Mouse (Mus musculus): ENCODE data around the gene Lgals8. TPM values are rescaled to one million over a fixed set of nuclear protein-coding genes. Genes with fewer than 3 reads are reported as not detected.

Lgals8 gene
- polyA plus RNA-seq, 1 experiment from 2014 or later = 21.4 TPM

DNA sequence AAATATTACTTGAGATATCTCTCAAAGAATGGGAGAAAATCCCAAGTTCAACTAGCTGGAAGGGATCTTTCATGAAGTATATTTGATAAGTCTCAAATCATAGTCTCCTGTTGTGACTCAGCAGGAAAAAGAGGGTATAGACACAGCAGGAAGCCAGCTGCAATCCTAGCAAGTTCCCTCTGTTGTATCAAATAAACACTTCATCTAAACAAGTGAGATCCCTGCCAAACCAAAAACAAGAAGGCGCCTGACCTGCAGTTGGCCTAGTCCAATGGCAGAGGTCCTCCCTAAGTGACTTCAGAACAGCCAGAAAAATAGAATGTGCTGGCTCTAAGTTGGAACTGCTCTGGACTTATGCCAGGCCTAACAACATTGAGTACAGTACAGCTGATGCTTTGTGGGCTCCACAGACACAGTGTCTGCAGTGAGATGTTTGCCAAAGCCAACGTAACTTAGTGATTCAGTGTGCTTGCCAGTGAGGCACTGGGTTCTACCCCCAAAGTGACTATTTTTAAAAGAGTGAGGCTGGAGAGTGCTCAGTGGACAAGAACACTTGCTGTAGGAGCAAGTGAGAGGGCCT is 22.6 kb downstream of the Lgals8 start:
- no peaks in the 10 kb centered on the region for H3K4me1 ChIP-seq (ENCODE audit: control insufficient read depth, insufficient read depth, low read length)
- 73% methylated on average over 2 of the region's 2 CpGs for WGBS
- H3K27ac ChIP-seq (ENCODE audit: low read depth, low read length) = no peak overlapping the region
- H3K4me3 ChIP-seq (ENCODE audit: low read depth, low read length) = no peak overlapping the region
- H3K36me3 ChIP-seq (ENCODE audit: control insufficient read depth, insufficient read depth, low read length) = peaks cover 35% of the 10 kb centered on the region
- H3K9me3 ChIP-seq (ENCODE audit: control insufficient read depth, low read length) = no peaks in the 10 kb centered on the region
- no peaks in the 10 kb centered on the region for H3K27me3 ChIP-seq (ENCODE audit: control insufficient read depth, insufficient read depth, low read length)
- H3K9ac ChIP-seq (replicated peaks; ENCODE audit: low read depth, low read length) = no peak overlapping the region
- H3K4me2 ChIP-seq (ENCODE audit: low read depth, low read length) = no peak overlapping the region
- peak; percentile 63; the same call in 1 of the 2 replicates for ATAC-seq (ENCODE audit: low read depth)

DNA sequence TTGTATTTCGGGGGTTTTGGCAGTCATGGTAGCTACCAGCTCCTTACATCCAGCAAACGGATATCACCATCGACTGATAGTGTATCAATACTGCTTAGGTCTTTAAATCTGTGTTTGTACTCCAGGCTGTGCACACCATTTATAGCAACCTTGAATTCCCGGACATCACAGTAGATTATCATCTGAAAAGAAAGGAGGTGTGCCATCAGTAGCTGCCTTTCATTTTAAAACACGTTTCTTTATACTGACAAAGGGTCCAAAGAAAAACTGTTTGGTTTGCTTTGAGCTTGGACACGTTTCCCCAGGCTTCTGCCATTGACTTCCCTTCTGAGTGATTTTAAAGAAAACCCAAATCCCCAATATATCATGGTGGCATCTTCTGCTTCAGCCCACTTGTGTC is 23.9 kb downstream of the Lgals8 start:
- H3K9ac ChIP-seq (replicated peaks; ENCODE audit: low read depth, low read length) = no peak overlapping the region
- no peak overlapping the region for H3K4me3 ChIP-seq (ENCODE audit: low read depth, low read length)
- no peaks in the 10 kb centered on the region for H3K4me1 ChIP-seq (ENCODE audit: control insufficient read depth, insufficient read depth, low read length)
- no peaks in the 10 kb centered on the region for H3K9me3 ChIP-seq (ENCODE audit: control insufficient read depth, low read length)
- H3K27me3 ChIP-seq (ENCODE audit: control insufficient read depth, insufficient read depth, low read length) = no peaks in the 10 kb centered on the region
- H3K27ac ChIP-seq (ENCODE audit: low read depth, low read length) = no peak overlapping the region
- no peak for ATAC-seq (ENCODE audit: low read depth)
- 89% methylated on average over 6 of the region's 6 CpGs for WGBS
- H3K4me2 ChIP-seq (ENCODE audit: low read depth, low read length) = no peak overlapping the region
- H3K36me3 ChIP-seq (ENCODE audit: control insufficient read depth, insufficient read depth, low read length) = peaks cover 31% of the 10 kb centered on the region

DNA sequence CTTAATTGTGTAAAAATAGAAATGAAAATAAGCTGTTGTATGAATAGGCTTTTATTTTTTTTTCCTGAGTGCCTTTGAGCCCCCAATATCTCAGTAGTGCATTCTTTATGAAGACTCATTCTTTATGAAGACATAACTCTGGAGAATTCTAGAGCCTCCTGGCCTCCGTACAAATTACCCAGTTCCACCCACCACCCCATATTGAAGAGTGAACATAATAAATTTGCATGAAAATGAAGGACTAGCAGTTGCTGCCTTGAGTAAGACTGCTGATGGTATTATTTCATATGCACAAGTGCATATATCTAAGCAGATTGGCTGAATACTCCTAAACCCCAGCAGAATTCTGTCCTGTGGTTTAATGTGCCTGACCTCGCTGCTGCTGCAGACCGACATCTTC is 25.2 kb downstream of the Lgals8 start:
- Histone ChIP-seq H3K9ac (replicated peaks; ENCODE audit: low read depth, low read length) (no peak overlapping the region), H3K36me3 (ENCODE audit: control insufficient read depth, insufficient read depth, low read length) (peaks cover 38% of the 10 kb centered on the region), H3K27ac (ENCODE audit: low read depth, low read length) (no peak overlapping the region), H3K27me3 (ENCODE audit: control insufficient read depth, insufficient read depth, low read length) (no peaks in the 10 kb centered on the region), H3K4me1 (ENCODE audit: control insufficient read depth, insufficient read depth, low read length) (no peaks in the 10 kb centered on the region), H3K4me3 (ENCODE audit: low read depth, low read length) (no peak overlapping the region), H3K9me3 (ENCODE audit: control insufficient read depth, low read length) (no peaks in the 10 kb centered on the region), H3K4me2 (ENCODE audit: low read depth, low read length) (no peak overlapping the region)
- ATAC-seq (ENCODE audit: low read depth) = no peak
- WGBS = 93% methylated on average over 3 of the region's 3 CpGs

DNA sequence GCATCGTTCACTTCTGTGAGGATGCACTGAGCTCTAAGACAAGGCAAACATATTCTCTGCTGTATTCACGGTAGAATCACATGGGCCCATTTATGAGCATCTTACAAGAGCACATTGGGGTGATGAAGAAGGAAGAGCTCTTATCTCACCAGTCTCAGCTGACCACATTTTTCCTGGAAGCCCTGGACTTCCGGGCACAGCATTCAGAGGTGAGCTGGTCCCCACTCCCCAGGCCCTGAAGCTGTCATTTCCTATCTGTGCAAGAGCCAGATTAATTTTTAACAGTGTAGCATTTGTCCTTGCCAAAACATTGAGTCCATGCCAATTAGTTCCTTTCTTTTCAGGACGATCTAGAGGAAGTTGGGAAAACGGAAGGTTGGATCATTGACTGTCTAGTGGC is 30.9 kb downstream of the Lgals8 start:
- Histone ChIP-seq H3K9me3 (ENCODE audit: control insufficient read depth, low read length) (no peaks in the 10 kb centered on the region), H3K4me1 (ENCODE audit: control insufficient read depth, insufficient read depth, low read length) (no peaks in the 10 kb centered on the region), H3K27ac (ENCODE audit: low read depth, low read length) (no peak overlapping the region), H3K27me3 (ENCODE audit: control insufficient read depth, insufficient read depth, low read length) (no peaks in the 10 kb centered on the region), H3K4me3 (ENCODE audit: low read depth, low read length) (no peak overlapping the region), H3K36me3 (ENCODE audit: control insufficient read depth, insufficient read depth, low read length) (peaks cover 76% of the 10 kb centered on the region), H3K9ac (replicated peaks; ENCODE audit: low read depth, low read length) (no peak overlapping the region), H3K4me2 (ENCODE audit: low read depth, low read length) (no peak overlapping the region)
- 90% methylated on average over 5 of the region's 5 CpGs for WGBS
- ATAC-seq (ENCODE audit: low read depth) = no peak

- 98% methylated on average over 13 of the region's 13 CpGs for WGBS
- no peak for ATAC-seq (ENCODE audit: low read depth)
Observed at GRCm38 (mm10) chr13:12428556-12428955, 36.2 kb downstream of the Lgals8 start.

GRCm38 (mm10) chr13:12420596-12420995 is 44.1 kb downstream of the Lgals8 start:
- 96% methylated on average over 9 of the region's 9 CpGs for WGBS
- H3K4me3 ChIP-seq (ENCODE audit: low read depth, low read length) = no peak overlapping the region
- ATAC-seq (ENCODE audit: low read depth) = no peak
- peaks cover 65% of the 10 kb centered on the region for H3K36me3 ChIP-seq (ENCODE audit: control insufficient read depth, insufficient read depth, low read length)
- no peak overlapping the region for H3K9ac ChIP-seq (replicated peaks; ENCODE audit: low read depth, low read length)
- H3K4me1 ChIP-seq (ENCODE audit: control insufficient read depth, insufficient read depth, low read length) = no peaks in the 10 kb centered on the region
- no peak overlapping the region for H3K27ac ChIP-seq (ENCODE audit: low read depth, low read length)
- no peak overlapping the region for H3K4me2 ChIP-seq (ENCODE audit: low read depth, low read length)
- H3K27me3 ChIP-seq (ENCODE audit: control insufficient read depth, insufficient read depth, low read length) = no peaks in the 10 kb centered on the region
- H3K9me3 ChIP-seq (ENCODE audit: control insufficient read depth, low read length) = no peaks in the 10 kb centered on the region

More at GRCm38 (mm10) chr13:12428556-12428955, 36.2 kb downstream of the Lgals8 start:
- Histone ChIP-seq H3K36me3 (ENCODE audit: control insufficient read depth, insufficient read depth, low read length) (peaks cover 80% of the 10 kb centered on the region), H3K4me2 (ENCODE audit: low read depth, low read length) (no peak overlapping the region), H3K9ac (replicated peaks; ENCODE audit: low read depth, low read length) (no peak overlapping the region), H3K27me3 (ENCODE audit: control insufficient read depth, insufficient read depth, low read length) (no peaks in the 10 kb centered on the region), H3K4me3 (ENCODE audit: low read depth, low read length) (no peak overlapping the region), H3K9me3 (ENCODE audit: control insufficient read depth, low read length) (no peaks in the 10 kb centered on the region), H3K27ac (ENCODE audit: low read depth, low read length) (no peak overlapping the region), H3K4me1 (ENCODE audit: control insufficient read depth, insufficient read depth, low read length) (no peaks in the 10 kb centered on the region)

DNA sequence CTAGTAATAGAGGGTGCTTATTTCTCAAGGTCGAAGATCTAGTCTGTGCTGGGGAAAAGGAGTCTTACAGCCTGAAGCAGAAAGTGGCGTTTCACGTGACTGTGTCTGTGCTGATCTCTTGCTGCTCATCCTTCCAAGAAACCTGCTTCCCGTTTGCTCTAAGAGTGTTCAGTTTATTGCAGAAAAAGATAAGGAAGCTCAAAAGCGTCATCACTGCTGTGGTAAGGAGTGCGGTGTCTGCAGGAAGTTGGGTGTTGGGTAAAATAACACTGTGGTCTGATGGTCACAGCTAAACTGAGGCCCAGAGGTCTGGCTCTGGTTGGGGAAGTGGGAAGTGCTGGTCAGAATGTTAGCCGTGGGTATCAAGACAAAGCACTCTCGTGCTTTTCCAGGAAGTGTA is 52.7 kb downstream of the Lgals8 start:
- 91% methylated on average over 8 of the region's 8 CpGs for WGBS
- no peak for ATAC-seq (ENCODE audit: low read depth)
- Histone ChIP-seq H3K4me1 (ENCODE audit: control insufficient read depth, insufficient read depth, low read length) (no peaks in the 10 kb centered on the region), H3K4me2 (ENCODE audit: low read depth, low read length) (no peak overlapping the region), H3K9me3 (ENCODE audit: control insufficient read depth, low read length) (no peaks in the 10 kb centered on the region), H3K27ac (ENCODE audit: low read depth, low read length) (no peak overlapping the region), H3K27me3 (ENCODE audit: control insufficient read depth, insufficient read depth, low read length) (no peaks in the 10 kb centered on the region), H3K4me3 (ENCODE audit: low read depth, low read length) (no peak overlapping the region), H3K36me3 (ENCODE audit: control insufficient read depth, insufficient read depth, low read length) (peaks cover 59% of the 10 kb centered on the region), H3K9ac (replicated peaks; ENCODE audit: low read depth, low read length) (no peak overlapping the region)

- no peak overlapping the region for H3K4me3 ChIP-seq (ENCODE audit: low read depth, low read length)
- H3K27ac ChIP-seq (ENCODE audit: low read depth, low read length) = no peak overlapping the region
- no peak for ATAC-seq (ENCODE audit: low read depth)
- no peaks in the 10 kb centered on the region for H3K9me3 ChIP-seq (ENCODE audit: control insufficient read depth, low read length)
- H3K4me1 ChIP-seq (ENCODE audit: control insufficient read depth, insufficient read depth, low read length) = no peaks in the 10 kb centered on the region
- H3K36me3 ChIP-seq (ENCODE audit: control insufficient read depth, insufficient read depth, low read length) = peaks cover 42% of the 10 kb centered on the region
- no peak overlapping the region for H3K4me2 ChIP-seq (ENCODE audit: low read depth, low read length)
- no peaks in the 10 kb centered on the region for H3K27me3 ChIP-seq (ENCODE audit: control insufficient read depth, insufficient read depth, low read length)
- no peak overlapping the region for H3K9ac ChIP-seq (replicated peaks; ENCODE audit: low read depth, low read length)
- WGBS = 89% methylated on average over 9 of the region's 9 CpGs
Observed at GRCm38 (mm10) chr13:12408343-12409066, 56.2 kb downstream of the Lgals8 start.

DNA sequence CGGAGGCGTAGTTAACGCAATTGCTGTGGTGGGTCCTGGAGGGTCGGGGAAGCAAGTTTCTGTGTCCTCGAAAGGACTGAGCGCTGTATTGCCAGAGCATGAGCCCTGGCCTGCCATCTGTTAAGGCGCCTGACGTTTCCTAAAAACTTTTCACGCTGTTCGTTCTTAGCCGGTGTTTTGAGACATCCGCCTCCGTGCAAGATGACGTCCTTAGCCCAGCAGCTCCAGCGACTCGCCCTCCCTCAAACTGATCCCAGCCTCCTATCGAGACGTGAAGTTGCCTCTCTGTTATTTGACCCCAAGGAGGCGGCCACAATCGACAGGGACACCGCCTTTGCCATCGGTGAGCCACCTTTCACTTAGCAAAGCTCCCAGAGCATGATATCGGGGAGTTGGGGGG is 69.2 kb downstream of the Lgals8 start:
- peaks cover 7% of the 10 kb centered on the region for H3K4me1 ChIP-seq (ENCODE audit: control insufficient read depth, insufficient read depth, low read length)
- no peak overlapping the region for H3K27ac ChIP-seq (ENCODE audit: low read depth, low read length)
- H3K4me3 ChIP-seq (ENCODE audit: low read depth, low read length) = peak overlapping the region; percentile 86
- peak overlapping the region; percentile 47; the same call in 1 of the 2 replicates for H3K9ac ChIP-seq (replicated peaks; ENCODE audit: low read depth, low read length)
- H3K9me3 ChIP-seq (ENCODE audit: control insufficient read depth, low read length) = no peaks in the 10 kb centered on the region
- under 1% methylated on average over 23 of the region's 23 CpGs for WGBS
- no peaks in the 10 kb centered on the region for H3K27me3 ChIP-seq (ENCODE audit: control insufficient read depth, insufficient read depth, low read length)
- H3K4me2 ChIP-seq (ENCODE audit: low read depth, low read length) = peak overlapping the region; percentile 84
- no peaks in the 10 kb centered on the region for H3K36me3 ChIP-seq (ENCODE audit: control insufficient read depth, insufficient read depth, low read length)
- peak; percentile 23 for ATAC-seq (ENCODE audit: low read depth)
